Mouse (Mus musculus) C2C12 (cell line): ENCODE measurements around the gene Carmil2. TPM values are rescaled to one million over a fixed set of nuclear protein-coding genes. Genes with fewer than 3 reads are reported as not detected.
A peak's percentile ranks its signal among the peaks of the same experiment; 100 is the strongest.

Experiments
- H3K27me3 ChIP-seq: one replicate; pipeline ENCODE4 v1.6.1; 2011; ENCODE audit not compliant: control insufficient read depth, insufficient read depth, insufficient read length
- H3K36me3 ChIP-seq: one replicate; pipeline ENCODE4 v1.6.1; 2011; ENCODE audit not compliant: control insufficient read depth, insufficient read depth
- H3K4me3 ChIP-seq: one replicate; pipeline ENCODE4 v1.5.1; 2011; ENCODE audit warnings: mild to moderate bottlenecking, control low read depth; ENCODE audit not compliant: poor library complexity, insufficient read depth, severe bottlenecking
- H3K79me2 ChIP-seq: one replicate; pipeline ENCODE4 v1.6.1; 2011; ENCODE audit not compliant: control insufficient read depth, insufficient read depth
- H3K79me3 ChIP-seq: one replicate; pipeline ENCODE4 v1.6.1; 2011; ENCODE audit warnings: low read depth, control low read depth
- H3ac ChIP-seq: one replicate; pipeline ENCODE3; 2011; ENCODE audit warnings: low read depth; ENCODE audit not compliant: control insufficient read depth, insufficient read length
- CEBPB ChIP-seq: IDR thresholded peaks from one replicate; pipeline ENCODE4 v1.6.1; 2011; ENCODE audit warnings: low read depth, mild to moderate bottlenecking, control low read depth, moderate library complexity
- CTCF ChIP-seq: IDR thresholded peaks from one replicate; pipeline ENCODE4 v1.5.1; 2011; ENCODE audit not compliant: control insufficient read depth, insufficient read depth, insufficient read length
- FOSL1 ChIP-seq: IDR thresholded peaks from one replicate; pipeline ENCODE4 v1.8.0; 2011; ENCODE audit warnings: mild to moderate bottlenecking, low read length; ENCODE audit not compliant: poor library complexity, insufficient read depth, severe bottlenecking
- MAX ChIP-seq: IDR thresholded peaks from one replicate; pipeline ENCODE4 v1.6.1; 2011; ENCODE audit warnings: mild to moderate bottlenecking, control low read depth
- MYOD1 ChIP-seq: IDR thresholded peaks from one replicate; pipeline ENCODE4 v1.6.1; 2011; ENCODE audit warnings: low read depth; ENCODE audit not compliant: control insufficient read depth, insufficient read length
- MYOG ChIP-seq: IDR thresholded peaks from one replicate; pipeline ENCODE4 v1.6.1; 2011; ENCODE audit not compliant: control insufficient read depth, insufficient read length; ENCODE audit errors: extremely low read depth
- USF1 ChIP-seq: IDR thresholded peaks from one replicate; pipeline ENCODE4 v1.6.1; 2011; ENCODE audit warnings: low read depth, mild to moderate bottlenecking, control low read depth, moderate library complexity
- polyA plus RNA-seq: library from polyadenylated mRNA; unstranded; fragments of >200 nt; fragmentation: generic; extraction: Trizol; gene quantifications from one replicate; pipeline ENCODE4 v1.2.1, GENCODE M21; 2012; ENCODE audit warnings: missing spikeins

Carmil2 gene
- polyA plus RNA-seq, 1 experiment = 0.49 TPM

- peaks cover 24% of the 10 kb centered on the region for H3K79me2 ChIP-seq
- no peaks in the 10 kb centered on the region for H3K36me3 ChIP-seq
- H3K4me3 ChIP-seq = no peak overlapping the region
- H3K79me3 ChIP-seq = peaks cover 1% of the 10 kb centered on the region
- no peak for TF ChIP-seq FOSL1
- no peak for TF ChIP-seq MYOD1
- no peak for TF ChIP-seq USF1
- no peak for TF ChIP-seq MAX
- no peak for TF ChIP-seq CEBPB
- no peak for TF ChIP-seq CTCF
- no peak for TF ChIP-seq MYOG
- H3ac ChIP-seq = no peak overlapping the region
- H3K27me3 ChIP-seq = no peaks in the 10 kb centered on the region
Measured at GRCm38 (mm10) chr8:105709317-105709716, 23.2 kb downstream of the Carmil2 start.

- H3K79me2 ChIP-seq = peaks cover 7% of the 10 kb centered on the region
- no peaks in the 10 kb centered on the region for H3K27me3 ChIP-seq
- no peak overlapping the region for H3ac ChIP-seq
- H3K79me3 ChIP-seq = peaks cover 1% of the 10 kb centered on the region
- no peak for TF ChIP-seq FOSL1
- no peak for TF ChIP-seq MYOG
- TF ChIP-seq MYOD1 = no peak
- TF ChIP-seq USF1 = no peak
- TF ChIP-seq CTCF = no peak
- TF ChIP-seq CEBPB = no peak
- TF ChIP-seq MAX = no peak
- H3K36me3 ChIP-seq = no peaks in the 10 kb centered on the region
- H3K4me3 ChIP-seq = no peak overlapping the region
Measured at GRCm38 (mm10) chr8:105712286-105712685, 26.2 kb downstream of the Carmil2 start.

- no peaks in the 10 kb centered on the region for H3K79me2 ChIP-seq
- TF ChIP-seq MYOD1 (no peak), CTCF (peak; percentile 47)
- no peaks in the 10 kb centered on the region for H3K27me3 ChIP-seq
- no peaks in the 10 kb centered on the region for H3K36me3 ChIP-seq
- H3K79me3 ChIP-seq = no peaks in the 10 kb centered on the region
- H3K4me3 ChIP-seq = no peak overlapping the region
- H3ac ChIP-seq = no peak overlapping the region
Measured at GRCm38 (mm10) chr8:105714139-105714538, 28.1 kb downstream of the Carmil2 start.

GRCm38 (mm10) chr8:105715042-105715441, 29.0 kb downstream of the Carmil2 start:
- TF ChIP-seq FOSL1 (no peak), MYOG (no peak), MYOD1 (no peak), CEBPB (no peak), CTCF (no peak), USF1 (no peak), MAX (no peak)
- Histone ChIP-seq H3K79me2 (no peaks in the 10 kb centered on the region), H3ac (no peak overlapping the region), H3K4me3 (no peak overlapping the region), H3K79me3 (no peaks in the 10 kb centered on the region), H3K36me3 (no peaks in the 10 kb centered on the region), H3K27me3 (no peaks in the 10 kb centered on the region)

GRCm38 (mm10) chr8:105716302-105716945, 30.4 kb downstream of the Carmil2 start:
- Histone ChIP-seq H3K79me3 (no peaks in the 10 kb centered on the region), H3ac (no peak overlapping the region), H3K27me3 (no peaks in the 10 kb centered on the region), H3K36me3 (no peaks in the 10 kb centered on the region), H3K4me3 (no peak overlapping the region), H3K79me2 (no peaks in the 10 kb centered on the region)
- TF ChIP-seq USF1 (no peak), MYOD1 (no peak), CEBPB (no peak), CTCF (no peak), MYOG (no peak), MAX (no peak), FOSL1 (no peak)

GRCm38 (mm10) chr8:105719637-105720036, 33.6 kb downstream of the Carmil2 start:
- Histone ChIP-seq H3K4me3 (no peak overlapping the region), H3K27me3 (no peaks in the 10 kb centered on the region), H3K79me3 (no peaks in the 10 kb centered on the region), H3K36me3 (no peaks in the 10 kb centered on the region), H3ac (no peak overlapping the region), H3K79me2 (no peaks in the 10 kb centered on the region)
- TF ChIP-seq MYOD1 (no peak), MYOG (no peak), CTCF (no peak), FOSL1 (no peak), USF1 (no peak), CEBPB (no peak), MAX (no peak)
